Mouse (Mus musculus): ENCODE measurements at regions not wholly inside any gene's neighbourhood (a gene's known extent, or its start where the extent isn't known, plus 50 kb on each side); places are given as distances from the start of the nearest gene placed in this dataset.

DNA sequence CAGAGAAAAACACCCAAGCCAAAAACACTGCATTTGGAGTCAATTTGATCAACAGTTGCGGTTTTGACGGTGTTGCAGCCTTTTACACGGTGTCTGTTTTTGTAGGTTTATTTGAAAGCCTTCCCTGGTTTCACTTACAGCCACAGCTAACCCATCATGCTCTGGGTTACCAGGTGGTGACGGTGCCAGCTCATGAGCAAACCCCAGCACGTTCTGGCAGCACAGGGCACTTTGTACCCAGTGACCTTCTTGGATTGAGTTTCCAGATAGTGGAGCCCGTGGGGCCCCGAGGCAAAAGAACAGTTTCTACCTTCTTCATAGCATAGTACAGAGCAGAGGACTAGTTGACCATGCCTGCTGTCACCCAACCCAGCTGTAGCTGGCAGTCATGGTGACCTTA, 152.6 kb upstream of the F930015N05Rik start:
- no peak for TF ChIP-seq POLR2A (IDR thresholded peaks at IDR 0.05; ENCODE audit: control insufficient read depth in 1 of 2, insufficient read depth in 1 of 2, low read depth in 1 of 2, low read length in 2 of 2, poor library complexity in 1 of 2)
- TF ChIP-seq CTCF (IDR thresholded peaks at IDR 0.05 in 2 of 3, conservative IDR thresholded peaks at IDR 0.05 in 1 of 3; ENCODE audit: control insufficient read depth in 1 of 3, insufficient read depth in 1 of 3, low read depth in 2 of 3, low read length in 3 of 3, poor library complexity in 1 of 3, severe bottlenecking in 1 of 3), result no peak

Data from MEL (cell line).